Mouse (Mus musculus) MEL (cell line): Measurements from ENCODE around the gene Slc36a3.

ENCODE experiments used
- GABPA ChIP-seq: IDR thresholded peaks from 2 replicates; pipeline ENCODE4 v1.6.1; 2012; ENCODE audit warnings: low read depth, mild to moderate bottlenecking, inconsistent platforms, low read length, improper control_type of control experiment, moderate library complexity
- POLR2A ChIP-seq, 2 experiments: IDR thresholded peaks; 2 replicates each; pipeline ENCODE4 v1.6.1; 2011 to 2012; ENCODE audit warnings: low read length in 2 of 2, mild to moderate bottlenecking in 2 of 2, control low read depth in 1 of 2, improper control_type of control experiment in 1 of 2, low read depth in 1 of 2, moderate library complexity in 1 of 2; ENCODE audit not compliant: control insufficient read depth in 1 of 2, insufficient read depth in 1 of 2, poor library complexity in 1 of 2

DNA sequence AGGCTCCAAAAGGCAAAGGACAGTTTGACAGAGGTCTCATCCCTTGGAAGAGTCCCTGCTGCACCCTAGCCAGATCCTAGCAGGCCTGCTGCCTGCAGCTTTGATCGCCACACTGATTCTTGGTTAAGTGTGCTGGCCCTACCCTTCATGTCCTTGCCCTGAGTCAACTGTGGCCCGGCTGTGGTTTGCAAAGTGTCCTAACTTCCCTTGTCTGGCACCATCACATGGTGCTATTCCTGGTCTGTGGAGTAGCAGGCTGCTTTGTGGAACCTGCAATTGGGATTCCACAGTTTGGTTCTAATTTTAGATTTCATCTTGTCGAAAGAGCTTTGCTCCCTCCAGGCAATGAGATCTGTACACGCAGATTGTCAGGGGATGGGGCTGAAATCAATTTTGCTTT lies 35.8 kb upstream of the Slc36a3 start:
- TF ChIP-seq POLR2A (IDR thresholded peaks at IDR 0.05; ENCODE audit: control insufficient read depth in 1 of 2, insufficient read depth in 1 of 2, low read depth in 1 of 2, low read length in 2 of 2, poor library complexity in 1 of 2) (no peak), GABPA (no peak)
